20 mouse cellular contexts compared by ENCODE assay signal in the genomic region with DNA sequence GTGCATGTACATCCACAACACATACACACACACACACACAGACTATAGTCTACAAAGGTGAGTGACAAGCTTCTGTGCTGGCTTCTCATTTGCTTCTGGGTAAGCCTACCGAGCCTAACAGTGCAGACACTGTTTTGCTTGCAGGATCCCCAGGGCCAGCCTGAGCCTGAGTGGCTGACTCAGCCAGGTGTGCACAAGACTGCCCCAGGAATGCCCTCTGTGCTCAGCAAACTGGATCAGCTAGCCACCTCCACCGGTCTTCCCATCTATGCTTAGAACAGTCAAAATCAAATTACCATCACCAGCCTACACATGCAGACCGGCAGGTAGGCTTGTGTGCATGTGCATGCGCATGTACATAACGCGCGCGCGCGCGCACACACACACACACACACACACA.
DNase-seq lines count a peak whose midpoint lies in the region; ATAC-seq and TF ChIP-seq lines count a peak whose summit lies in the region.
"Had no signal": no experiment of that assay in that cellular context is flagged by ENCODE, and none has a peak within 500 bp of the region (broad histone marks: within the 10 kb centered on the region; RNA-seq: fewer than 3 reads in every experiment).

No protein-coding gene starts in this region.

- H3K36me3 ChIP-seq in embryonic facial prominence, embryonic 13.5 days, result peaks cover 7% of the 10 kb centered on the region
- peaks cover 36% of the 10 kb centered on the region for H3K36me3 ChIP-seq in embryonic facial prominence, embryonic 10.5 days (replicated peaks)
- no peaks in the 10 kb centered on the region for H3K36me3 ChIP-seq in hindbrain, embryonic 12.5 days
- H3K36me3 ChIP-seq in hindbrain, embryonic 11.5 days (ENCODE audit: control insufficient read depth, insufficient read depth, low read length), result no peaks in the 10 kb centered on the region
- H3K36me3 ChIP-seq in thymus, adult 2 months (ENCODE audit: control insufficient read depth, insufficient read depth, low read length), result no peaks in the 10 kb centered on the region
- H3K36me3 ChIP-seq: heart, embryonic 13.5 days; hindbrain, embryonic 15.5 days; liver, embryonic 13.5 days; midbrain, embryonic 13.5 days had no signal

- TF ChIP-seq POLR2A in thymus, adult 2 months (IDR thresholded peaks at IDR 0.05; ENCODE audit: control insufficient read depth, extremely low read depth, insufficient read depth, low read length, poor library complexity), result no peak

- H3K4me2 ChIP-seq in embryonic facial prominence, embryonic 13.5 days, result no peak overlapping the region
- H3K4me2 ChIP-seq in hindbrain, embryonic 12.5 days (replicated peaks), result no peak overlapping the region
- H3K4me2 ChIP-seq in hindbrain, embryonic 11.5 days (replicated peaks; ENCODE audit: low read depth, low read length), result no peak overlapping the region
- H3K4me2 ChIP-seq: heart, embryonic 13.5 days; hindbrain, embryonic 15.5 days; liver, embryonic 13.5 days; midbrain, embryonic 13.5 days had no signal

- peak overlapping the region; percentile 55 for H3K27ac ChIP-seq in embryonic facial prominence, embryonic 13.5 days
- H3K27ac ChIP-seq in embryonic facial prominence, embryonic 10.5 days (replicated peaks), result no peak overlapping the region
- 0 out of 2 replicates have a peak overlapping the region, but pooled peaks have one; percentile 58 for H3K27ac ChIP-seq in hindbrain, embryonic 12.5 days
- no peak overlapping the region for H3K27ac ChIP-seq in hindbrain, embryonic 11.5 days (ENCODE audit: low read depth, low read length)
- H3K27ac ChIP-seq in thymus, adult 2 months (ENCODE audit: control insufficient read depth, insufficient read depth, low read length), result no peak overlapping the region
- H3K27ac ChIP-seq: heart, adult 2 months; heart, embryonic 13.5 days; hindbrain, embryonic 15.5 days; liver, embryonic 13.5 days had no signal

- no peak for TF ChIP-seq CTCF in thymus, adult 2 months (IDR thresholded peaks at IDR 0.05; ENCODE audit: borderline replicate concordance, control insufficient read depth, extremely low read depth, insufficient read depth, low read length, poor library complexity)

- H3K27me3 ChIP-seq in embryonic facial prominence, embryonic 13.5 days, result no peaks in the 10 kb centered on the region
- no peaks in the 10 kb centered on the region for H3K27me3 ChIP-seq in embryonic facial prominence, embryonic 10.5 days (replicated peaks; ENCODE audit: low read depth, poor library complexity, severe bottlenecking)
- no peaks in the 10 kb centered on the region for H3K27me3 ChIP-seq in hindbrain, embryonic 12.5 days
- H3K27me3 ChIP-seq in hindbrain, embryonic 11.5 days (ENCODE audit: control insufficient read depth, insufficient read depth, low read length), result no peaks in the 10 kb centered on the region
- no peaks in the 10 kb centered on the region for H3K27me3 ChIP-seq in thymus, adult 2 months (ENCODE audit: control insufficient read depth, insufficient read depth, low read length)
- H3K27me3 ChIP-seq: heart, embryonic 13.5 days; hindbrain, embryonic 15.5 days; liver, embryonic 13.5 days; midbrain, embryonic 13.5 days had no signal

- no peaks in the 10 kb centered on the region for H3K9me3 ChIP-seq in embryonic facial prominence, embryonic 13.5 days
- H3K9me3 ChIP-seq in embryonic facial prominence, embryonic 10.5 days, result no peaks in the 10 kb centered on the region
- H3K9me3 ChIP-seq in hindbrain, embryonic 12.5 days (replicated peaks), result no peaks in the 10 kb centered on the region
- no peaks in the 10 kb centered on the region for H3K9me3 ChIP-seq in hindbrain, embryonic 11.5 days (ENCODE audit: control insufficient read depth, low read length)
- H3K9me3 ChIP-seq: heart, embryonic 13.5 days; hindbrain, embryonic 15.5 days; liver, embryonic 13.5 days; midbrain, embryonic 13.5 days had no signal

- peaks cover 56% of the 10 kb centered on the region for H3K4me1 ChIP-seq in embryonic facial prominence, embryonic 13.5 days
- H3K4me1 ChIP-seq in embryonic facial prominence, embryonic 10.5 days, result peaks cover 24% of the 10 kb centered on the region
- peaks cover 23% of the 10 kb centered on the region for H3K4me1 ChIP-seq in hindbrain, embryonic 12.5 days
- peaks cover 5% of the 10 kb centered on the region; the same call in 1 of the 2 replicates for H3K4me1 ChIP-seq in hindbrain, embryonic 11.5 days (replicated peaks; ENCODE audit: control insufficient read depth, insufficient read depth, low read length)
- no peaks in the 10 kb centered on the region for H3K4me1 ChIP-seq in thymus, adult 2 months (replicated peaks; ENCODE audit: control insufficient read depth, insufficient read depth, low read length)
- H3K4me1 ChIP-seq: liver, embryonic 13.5 days had no signal

- ATAC-seq in embryonic facial prominence, embryonic 13.5 days (ENCODE audit: insufficient number of reproducible peaks, insufficient read depth, low FRiP score, low TSS enrichment, low read depth), result no peak
- ATAC-seq in hindbrain, embryonic 12.5 days (ENCODE audit: low FRiP score), result no peak
- no peak for ATAC-seq in hindbrain, embryonic 11.5 days (ENCODE audit: low FRiP score)

- no peak overlapping the region for H3K4me3 ChIP-seq in embryonic facial prominence, embryonic 13.5 days
- no peak overlapping the region for H3K4me3 ChIP-seq in embryonic facial prominence, embryonic 10.5 days
- no peak overlapping the region for H3K4me3 ChIP-seq in hindbrain, embryonic 12.5 days
- no peak overlapping the region for H3K4me3 ChIP-seq in hindbrain, embryonic 11.5 days (ENCODE audit: low read depth, low read length)
- no peak overlapping the region for H3K4me3 ChIP-seq in thymus, adult 2 months (ENCODE audit: control insufficient read depth, insufficient read depth, low read length)
- H3K4me3 ChIP-seq: heart, adult 2 months; heart, embryonic 13.5 days; hindbrain, embryonic 15.5 days; liver, embryonic 13.5 days; midbrain, embryonic 13.5 days had no signal

- 0 out of 2 replicates have a peak overlapping the region, but pooled peaks have one; percentile 11 for H3K9ac ChIP-seq in embryonic facial prominence, embryonic 13.5 days
- H3K9ac ChIP-seq in hindbrain, embryonic 12.5 days, result no peak overlapping the region
- no peak overlapping the region for H3K9ac ChIP-seq in hindbrain, embryonic 11.5 days (ENCODE audit: low read depth, low read length)
- H3K9ac ChIP-seq: heart, embryonic 13.5 days; hindbrain, embryonic 15.5 days; liver, embryonic 13.5 days; midbrain, embryonic 13.5 days had no signal

- no peak for DNase-seq in embryonic facial prominence, embryonic 10.5 days (ENCODE audit: low spot score)
- DNase-seq in hindbrain, embryonic 11.5 days (ENCODE audit: low spot score), result no peak
- peak; percentile 59 for DNase-seq in urinary bladder, postnatal 14 days (ENCODE audit: low spot score)
- no peak for DNase-seq in urinary bladder, postnatal 4 days (ENCODE audit: low spot score in 2 of 2)
- no peak for DNase-seq in c-Kit-positive CD71-positive TER-119-positive erythroid progenitor cells, embryonic 14.5 days (ENCODE audit: low spot score)
- DNase-seq in thymus, adult 2 months, result no peak
- DNase-seq: adrenal gland, postnatal 14 days; cerebellum, adult 9-10 months; kidney, adult 8-10 months; layer of hippocampus, adult 9-11 months; liver, embryonic 13.5 days; lung, adult 2 months; lung, postnatal 14 days; thymus, postnatal 25 days had no signal

- 87% methylated on average over 11 of the region's 11 CpGs for WGBS in embryonic facial prominence, embryonic 13.5 days
- WGBS in embryonic facial prominence, embryonic 10.5 days, result 93% methylated on average over 11 of the region's 11 CpGs
- 91% methylated on average over 11 of the region's 11 CpGs for WGBS in hindbrain, embryonic 12.5 days
- WGBS in hindbrain, embryonic 11.5 days, result 91% methylated on average over 11 of the region's 11 CpGs
- WGBS in thymus, adult 2 months, result 98% methylated on average over 11 of the region's 11 CpGs

Comparison
In these comparisons a context has a peak if more than half of its experiments do, and no peak if none do; other contexts are left out.
1. H3K27ac ChIP-seq: peak in embryonic facial prominence, embryonic 13.5 days (single experiment) and hindbrain, embryonic 12.5 days (single experiment); none in embryonic facial prominence, embryonic 10.5 days (single experiment), hindbrain, embryonic 11.5 days (single experiment) and thymus, adult 2 months (single experiment).